9 mouse cellular contexts compared by ENCODE assay signal in the genomic region with DNA sequence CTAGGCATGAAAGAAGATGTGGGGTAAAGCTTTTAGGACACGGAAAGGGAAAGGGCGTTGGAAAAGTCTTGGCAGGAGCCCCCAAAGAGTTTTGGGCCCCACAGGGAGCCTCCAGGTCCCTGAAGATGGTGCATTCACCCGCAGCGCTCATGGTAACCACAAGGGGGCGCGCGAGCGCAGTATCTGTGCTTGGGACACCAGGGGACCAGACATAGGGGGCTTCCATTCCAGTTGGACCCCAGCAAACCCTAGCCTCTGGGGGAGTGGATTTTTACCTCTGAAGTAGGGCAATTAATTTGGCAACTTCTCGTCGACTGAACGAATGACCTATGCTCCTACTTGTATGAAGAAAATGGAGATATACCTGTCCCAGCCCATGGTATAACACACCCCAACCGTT.
A peak's percentile ranks its signal among the peaks of the same experiment; 100 is the strongest.
DNase-seq lines count a peak whose midpoint lies in the region; ATAC-seq lines count a peak whose summit lies in the region.
"Had no signal": no experiment of that assay in that cellular context is flagged by ENCODE, and none has a peak within 500 bp of the region (broad histone marks: within the 10 kb centered on the region; RNA-seq: fewer than 3 reads in every experiment).

No protein-coding gene starts in this region.

- WGBS in heart, embryonic 12.5 days: 12% methylated on average over 12 of the region's 12 CpGs
- 15% methylated on average over 12 of the region's 12 CpGs for WGBS in hindbrain, embryonic 10.5 days
- 18% methylated on average over 12 of the region's 12 CpGs for WGBS in midbrain, embryonic 13.5 days

- H3K4me1 ChIP-seq in heart, embryonic 12.5 days (replicated peaks): no peaks in the 10 kb centered on the region
- H3K4me1 ChIP-seq in hindbrain, embryonic 10.5 days (replicated peaks): peaks cover 7% of the 10 kb centered on the region; the same call in 1 of the 2 replicates
- H3K4me1 ChIP-seq in midbrain, embryonic 13.5 days (replicated peaks): no peaks in the 10 kb centered on the region

- peak; percentile 93 for DNase-seq in heart, adult 11 months
- peak; percentile 63 for DNase-seq in brain, adult 2 months (ENCODE audit: low read depth, low spot score)
- peak; percentile 82 for DNase-seq in hindbrain, embryonic 10.5 days (ENCODE audit: low spot score)
- DNase-seq in left cerebral cortex, adult 18-20 months (ENCODE audit: low spot score in 2 of 2): peak; percentile 75 to 88
- peak; percentile 3 to 30 for DNase-seq in spleen, postnatal 36 days (ENCODE audit: low spot score in 2 of 2)

- no peak for ATAC-seq in heart, embryonic 12.5 days (ENCODE audit: insufficient number of reproducible peaks, low FRiP score)
- ATAC-seq in erythroblast, adult 5-6 weeks (replicated peaks; ENCODE audit: low FRiP score, poor library complexity, severe bottlenecking): peak; percentile 85
- peak; percentile 67 for ATAC-seq in midbrain, embryonic 13.5 days

- no peak overlapping the region for H3K27ac ChIP-seq in heart, embryonic 12.5 days (ENCODE audit: poor library complexity, severe bottlenecking)
- no peak overlapping the region for H3K27ac ChIP-seq in hindbrain, embryonic 10.5 days
- no peak overlapping the region for H3K27ac ChIP-seq in midbrain, embryonic 13.5 days
- H3K27ac ChIP-seq: macrophage had no signal

- no peak overlapping the region for H3K9ac ChIP-seq in heart, embryonic 12.5 days
- H3K9ac ChIP-seq in midbrain, embryonic 13.5 days (replicated peaks): no peak overlapping the region

- H3K4me3 ChIP-seq in heart, embryonic 12.5 days: no peak overlapping the region
- H3K4me3 ChIP-seq in hindbrain, embryonic 10.5 days: no peak overlapping the region
- H3K4me3 ChIP-seq in midbrain, embryonic 13.5 days (replicated peaks): no peak overlapping the region

- no peaks in the 10 kb centered on the region for H3K9me3 ChIP-seq in heart, embryonic 12.5 days (replicated peaks)
- H3K9me3 ChIP-seq in hindbrain, embryonic 10.5 days: no peaks in the 10 kb centered on the region
- H3K9me3 ChIP-seq in midbrain, embryonic 13.5 days: no peaks in the 10 kb centered on the region

- no peak overlapping the region for H3K4me2 ChIP-seq in heart, embryonic 12.5 days
- no peak overlapping the region for H3K4me2 ChIP-seq in midbrain, embryonic 13.5 days (replicated peaks)

- H3K36me3 ChIP-seq in heart, embryonic 12.5 days: no peaks in the 10 kb centered on the region
- no peaks in the 10 kb centered on the region for H3K36me3 ChIP-seq in hindbrain, embryonic 10.5 days
- no peaks in the 10 kb centered on the region for H3K36me3 ChIP-seq in midbrain, embryonic 13.5 days

- peaks cover 22% of the 10 kb centered on the region for H3K27me3 ChIP-seq in heart, embryonic 12.5 days (replicated peaks)
- no peaks in the 10 kb centered on the region for H3K27me3 ChIP-seq in hindbrain, embryonic 10.5 days (ENCODE audit: insufficient read depth, poor library complexity, severe bottlenecking)
- no peaks in the 10 kb centered on the region for H3K27me3 ChIP-seq in midbrain, embryonic 13.5 days

Comparison
In these comparisons a context has a peak if more than half of its experiments do, and no peak if none do; other contexts are left out.
1. DNase-seq: peak in every context shown above with its lines; median percentile 93 in heart, adult 11 months; 82 in hindbrain, embryonic 10.5 days; 82 in left cerebral cortex, adult 18-20 months; 63 in brain, adult 2 months; 16 in spleen, postnatal 36 days.